Mouse (Mus musculus) lung, embryonic 16.5 days (tissue): ENCODE data around the gene Rpl23a. TPM values are rescaled to one million over a fixed set of nuclear protein-coding genes. Genes with fewer than 3 reads are reported as not detected.

Source experiments
- ATAC-seq: fragments of 200-750 bp; cut with Nextera tagmentation; 2 replicates; pipeline ENCODE4 v1.8.0; 2017; ENCODE audit warnings: low read depth, mild to moderate bottlenecking, moderate library complexity
- H3K27ac ChIP-seq: fragments of 300-500 bp; sonication (generic); 2 replicates; pipeline ENCODE4 v1.5.1; 2014; ENCODE audit warnings: mild to moderate bottlenecking, control low read depth, low read length
- H3K27me3 ChIP-seq: fragments of 300-500 bp; sonication (generic); 2 replicates; pipeline ENCODE4 v1.6.1; 2014; ENCODE audit warnings: low read depth, low read length, mixed read lengths; ENCODE audit not compliant: control insufficient read depth, insufficient read depth
- H3K36me3 ChIP-seq: fragments of 300-500 bp; sonication (generic); 2 replicates; pipeline ENCODE4 v1.6.1; 2014; ENCODE audit warnings: low read length; ENCODE audit not compliant: control insufficient read depth, insufficient read depth
- H3K4me1 ChIP-seq: fragments of 300-500 bp; sonication (generic); replicated peaks from 2 replicates; pipeline ENCODE4 v1.6.1; 2014; ENCODE audit warnings: low read length, mixed read lengths; ENCODE audit not compliant: control insufficient read depth, insufficient read depth
- H3K4me2 ChIP-seq: fragments of 300-500 bp; sonication (generic); 2 replicates; pipeline ENCODE4 v1.6.1; 2014; ENCODE audit warnings: low read depth, low read length, control low read depth
- H3K4me3 ChIP-seq: fragments of 300-500 bp; sonication (generic); 2 replicates; pipeline ENCODE4 v1.5.1; 2014; ENCODE audit warnings: mild to moderate bottlenecking, low read length, control low read depth
- H3K9ac ChIP-seq: fragments of 300-500 bp; sonication (generic); 2 replicates; pipeline ENCODE4 v1.6.1; 2014; ENCODE audit warnings: low read length, control low read depth
- H3K9me3 ChIP-seq: fragments of 300-500 bp; sonication (generic); 2 replicates; pipeline ENCODE4 v1.6.1; 2016; ENCODE audit warnings: low read length; ENCODE audit not compliant: control insufficient read depth
- WGBS: fragments of 180-500 bp; shearing (Covaris S2); extraction: QIAGEN DNeasy Blood & Tissue Kit; methylation state at CpG from one replicate; pipeline ENCODE4 v1.1.7; 2014; 5-methylcytosine and 5-hydroxymethylcytosine counted together
- polyA plus RNA-seq: library from polyadenylated mRNA; unstranded; fragments of >200 nt; fragmentation: Nextera tagmentation; extraction: Ambion mirVana; gene quantifications from 2 replicates; pipeline ENCODE4 v1.2.1, GENCODE M21; 2015

Gene Rpl23a
- polyA plus RNA-seq, 1 experiment from 2014 or later, result 1,426 TPM

DNA sequence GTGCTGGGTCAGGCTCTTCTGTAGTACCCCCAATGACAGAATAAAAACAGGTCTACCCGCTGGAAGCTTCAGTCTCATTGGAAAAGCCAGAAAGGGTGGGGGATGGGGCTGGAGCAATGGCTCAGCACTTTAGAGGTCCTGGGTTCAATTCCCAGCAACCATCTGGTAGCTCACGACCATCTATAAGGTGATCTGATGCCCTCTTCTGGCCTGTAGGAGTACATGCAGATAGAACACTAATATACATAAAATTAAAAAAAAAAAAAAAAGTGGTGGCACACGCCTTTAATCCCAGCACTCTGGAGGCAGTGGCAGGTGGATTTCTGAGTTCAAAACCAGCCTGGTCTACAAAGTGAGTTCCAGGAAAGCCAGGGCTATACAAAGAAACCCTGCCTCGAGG, 12.1 kb downstream of the Rpl23a start:
- Histone ChIP-seq H3K9ac (no peak overlapping the region), H3K4me1 (peaks cover 10% of the 10 kb centered on the region), H3K36me3 (no peaks in the 10 kb centered on the region), H3K9me3 (no peaks in the 10 kb centered on the region), H3K27me3 (no peaks in the 10 kb centered on the region), H3K4me2 (no peak overlapping the region), H3K4me3 (no peak overlapping the region), H3K27ac (no peak overlapping the region)
- no peak for ATAC-seq
- WGBS, result 71% methylated on average over 4 of the region's 4 CpGs

DNA sequence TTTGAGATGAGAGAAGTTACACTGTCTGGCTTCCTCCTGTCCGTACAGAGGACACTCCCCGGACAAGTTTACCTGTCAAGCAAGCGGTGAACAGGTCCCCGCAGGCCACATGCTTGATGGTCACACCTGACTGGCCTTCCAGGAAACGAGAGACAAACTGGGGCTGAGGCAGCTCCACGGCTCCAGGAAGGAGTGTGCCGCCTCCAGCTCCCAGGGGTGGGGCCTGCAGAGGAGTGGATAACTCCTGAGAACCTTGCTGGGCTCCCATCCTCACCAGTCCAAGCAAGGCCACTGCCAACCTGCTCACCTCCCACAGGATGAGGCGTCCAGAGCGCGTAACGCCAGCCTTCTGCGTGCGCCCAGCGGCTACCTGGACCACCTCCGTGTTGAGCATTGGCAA, 13.1 kb downstream of the Rpl23a start:
- Histone ChIP-seq H3K36me3 (no peaks in the 10 kb centered on the region), H3K4me1 (peaks cover 17% of the 10 kb centered on the region), H3K4me3 (no peak overlapping the region), H3K27ac (no peak overlapping the region), H3K4me2 (no peak overlapping the region), H3K9ac (no peak overlapping the region), H3K27me3 (no peaks in the 10 kb centered on the region), H3K9me3 (no peaks in the 10 kb centered on the region)
- ATAC-seq, result no peak
- WGBS, result 76% methylated on average over 15 of the region's 15 CpGs

DNA sequence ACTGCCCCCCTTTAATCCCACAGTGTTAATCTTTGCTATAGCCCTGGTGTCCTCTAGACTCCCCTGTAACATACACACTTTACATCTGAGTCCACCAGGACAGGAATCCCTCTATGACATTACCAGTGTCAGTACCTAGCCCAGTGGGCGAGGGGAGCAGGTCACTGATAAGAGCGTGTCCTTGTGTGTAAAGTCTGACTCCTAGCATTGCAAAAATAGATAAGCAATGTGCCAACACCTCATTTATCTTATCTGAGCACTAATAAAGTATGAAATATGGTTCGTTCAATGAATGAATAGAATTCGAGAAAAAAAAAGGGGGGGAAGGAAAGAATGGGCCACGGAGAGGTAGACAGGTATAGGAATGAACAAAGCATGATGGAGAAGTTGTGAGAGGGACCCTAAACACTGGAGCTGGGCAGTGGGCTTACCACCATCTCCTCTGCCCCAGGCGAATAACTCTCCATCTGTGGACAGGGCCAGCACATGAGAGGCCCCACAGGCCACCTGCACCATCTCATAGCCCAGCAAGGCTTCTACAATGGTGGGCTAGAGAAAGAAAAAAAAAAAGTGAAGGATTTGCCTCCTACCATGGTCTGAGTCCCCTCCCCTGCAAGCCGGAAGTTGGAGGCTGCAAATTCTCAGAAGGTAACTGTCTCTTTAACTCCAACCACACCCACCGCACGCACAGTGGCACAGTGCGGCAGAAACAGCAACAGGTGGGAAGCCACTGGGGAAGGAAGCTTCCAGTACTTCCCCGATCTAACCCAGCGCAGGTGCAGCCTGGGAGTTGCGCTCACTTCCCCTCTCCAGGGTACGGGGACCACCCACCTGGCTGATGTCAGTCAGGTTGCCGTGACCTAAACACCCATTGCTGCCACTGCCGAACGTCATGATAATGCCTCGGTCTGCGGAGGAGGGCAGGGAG, 14.6 kb downstream of the Rpl23a start:
- Histone ChIP-seq H3K4me1 (peaks cover 17% of the 10 kb centered on the region), H3K36me3 (no peaks in the 10 kb centered on the region), H3K27me3 (no peaks in the 10 kb centered on the region), H3K4me2 (no peak overlapping the region), H3K9ac (no peak overlapping the region), H3K4me3 (no peak overlapping the region), H3K27ac (no peak overlapping the region), H3K9me3 (no peaks in the 10 kb centered on the region)
- 44% methylated on average over 19 of the region's 19 CpGs for WGBS
- no peak for ATAC-seq

DNA sequence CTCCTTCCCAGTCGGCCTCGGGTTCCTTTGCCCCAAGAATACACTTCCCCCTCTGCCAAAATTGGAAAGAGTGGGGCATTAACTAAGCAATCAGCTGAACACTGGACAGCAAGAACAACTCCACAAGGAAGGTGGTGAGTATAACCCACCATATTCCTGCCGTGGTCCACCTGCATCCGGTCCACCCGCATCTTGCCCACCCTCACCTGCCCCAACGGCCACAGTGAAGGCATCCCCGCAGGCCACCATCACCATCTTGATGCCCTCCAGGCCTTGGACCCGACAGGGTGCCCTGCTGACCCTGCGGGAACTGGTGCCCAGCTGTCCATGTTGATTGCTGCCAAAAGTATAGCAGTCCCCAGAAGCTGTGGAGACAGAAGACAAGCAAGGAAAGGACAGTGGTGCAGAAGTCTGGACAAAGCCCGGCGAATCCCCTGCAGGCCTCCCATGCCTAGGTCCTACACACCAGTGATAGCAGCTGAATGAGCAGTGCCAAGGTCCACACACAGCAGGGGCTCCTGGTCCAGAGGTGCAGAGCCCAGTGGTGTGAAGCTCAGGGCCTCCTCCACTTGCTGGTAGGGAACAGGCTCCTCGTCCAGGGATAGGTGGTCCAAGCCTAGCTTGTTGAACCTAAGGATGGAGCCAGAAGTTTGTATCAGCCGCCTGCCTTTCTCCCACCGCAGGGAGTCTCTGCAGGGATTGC, 16.0 kb downstream of the Rpl23a start:
- Histone ChIP-seq H3K9me3 (no peaks in the 10 kb centered on the region), H3K27ac (no peak overlapping the region)
- no peak for ATAC-seq

DNA sequence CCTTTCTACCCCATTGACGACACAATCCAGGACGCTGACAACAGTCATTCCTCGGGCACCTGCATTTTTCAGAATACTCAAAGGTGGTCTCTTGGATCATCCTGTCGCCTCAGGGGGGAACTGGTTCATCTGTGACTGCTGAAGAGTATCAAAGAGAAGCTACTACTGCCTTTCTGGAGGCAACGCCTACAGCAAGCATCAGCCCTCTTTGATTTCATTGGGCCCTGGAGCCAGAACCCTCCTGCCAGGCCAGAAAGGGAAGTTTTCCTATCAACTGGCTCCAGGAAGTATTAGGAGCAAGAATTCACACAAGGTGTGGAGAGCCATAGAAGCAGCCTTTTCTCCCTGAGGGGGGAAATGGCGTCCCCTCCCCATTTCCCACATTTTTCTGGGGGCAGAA, 16.7 kb downstream of the Rpl23a start:
- no peak for ATAC-seq
- no peaks in the 10 kb centered on the region for H3K9me3 ChIP-seq
- WGBS, result 67% methylated on average over 6 of the region's 6 CpGs
- no peak overlapping the region; the same call in 1 of the 2 replicates for H3K4me2 ChIP-seq
- H3K36me3 ChIP-seq, result peaks cover 5% of the 10 kb centered on the region
- peak overlapping the region; percentile 99 for H3K27ac ChIP-seq
- no peaks in the 10 kb centered on the region for H3K27me3 ChIP-seq
- peaks cover 33% of the 10 kb centered on the region for H3K4me1 ChIP-seq
- H3K4me3 ChIP-seq, result no peak overlapping the region
- peak overlapping the region; percentile 24 for H3K9ac ChIP-seq

More for the DNA sequence above, 16.0 kb downstream of the Rpl23a start:
- WGBS, result 86% methylated on average over 14 of the region's 14 CpGs
- Histone ChIP-seq H3K4me3 (no peak overlapping the region), H3K27me3 (no peaks in the 10 kb centered on the region), H3K9ac (no peak overlapping the region), H3K4me2 (no peak overlapping the region), H3K36me3 (0 out of 2 replicates have a peak, but pooled peaks cover 2% of the 10 kb centered on the region), H3K4me1 (peaks cover 26% of the 10 kb centered on the region)

DNA sequence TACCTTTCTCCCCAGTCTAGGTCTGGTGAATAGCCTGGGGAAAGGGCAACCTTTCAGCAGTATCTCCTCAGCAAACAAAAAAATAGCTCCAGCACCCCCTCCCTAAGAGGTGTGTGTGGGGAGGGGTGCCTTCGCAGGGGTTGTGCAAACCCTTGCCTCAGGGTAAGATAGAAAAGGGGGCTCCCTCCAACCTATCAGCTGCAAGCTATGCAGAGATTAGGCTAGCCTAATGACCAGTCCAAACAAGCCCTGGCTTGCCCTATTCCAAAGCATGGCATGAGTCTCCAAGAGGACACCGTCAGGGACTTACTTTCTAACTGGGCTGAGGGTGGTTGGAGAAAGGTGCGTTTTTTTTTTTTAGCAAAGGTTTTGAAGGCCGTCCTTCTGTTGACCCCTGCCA, 17.2 kb downstream of the Rpl23a start:
- Histone ChIP-seq H3K4me2 (peak overlapping the region; percentile 88), H3K9me3 (no peaks in the 10 kb centered on the region), H3K4me1 (peaks cover 36% of the 10 kb centered on the region), H3K9ac (peak overlapping the region; percentile 92), H3K27me3 (no peaks in the 10 kb centered on the region), H3K27ac (peak overlapping the region; percentile 99), H3K36me3 (peaks cover 8% of the 10 kb centered on the region), H3K4me3 (peak overlapping the region; percentile 88)
- no peak for ATAC-seq
- 37% methylated on average over 4 of the region's 4 CpGs for WGBS

DNA sequence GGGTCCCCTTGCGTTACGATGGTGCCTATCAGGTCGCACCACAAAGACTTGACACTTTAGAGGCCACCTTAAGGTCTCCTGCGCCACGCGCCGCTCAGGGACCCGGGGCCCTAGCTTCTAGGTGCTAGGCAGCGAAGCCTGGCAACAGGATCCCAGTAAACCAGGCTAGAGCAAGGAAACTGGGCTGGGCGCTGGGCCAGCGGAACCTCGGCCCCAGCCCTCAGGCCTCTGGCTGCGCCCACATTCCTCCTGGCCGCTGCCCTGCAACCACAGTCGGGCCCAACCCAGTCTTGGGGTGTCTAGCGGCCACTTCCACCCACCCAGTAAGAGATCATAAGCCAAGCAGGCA, 17.6 kb downstream of the Rpl23a start:
- Histone ChIP-seq H3K9me3 (no peaks in the 10 kb centered on the region), H3K4me2 (peak overlapping the region; percentile 88), H3K27ac (peak overlapping the region; percentile 99), H3K4me3 (peak overlapping the region; percentile 88), H3K4me1 (peaks cover 36% of the 10 kb centered on the region), H3K27me3 (no peaks in the 10 kb centered on the region), H3K9ac (peak overlapping the region; percentile 92), H3K36me3 (peaks cover 11% of the 10 kb centered on the region)
- peak; percentile 43 for ATAC-seq
- WGBS, result under 1% methylated on average over 16 of the region's 16 CpGs

DNA sequence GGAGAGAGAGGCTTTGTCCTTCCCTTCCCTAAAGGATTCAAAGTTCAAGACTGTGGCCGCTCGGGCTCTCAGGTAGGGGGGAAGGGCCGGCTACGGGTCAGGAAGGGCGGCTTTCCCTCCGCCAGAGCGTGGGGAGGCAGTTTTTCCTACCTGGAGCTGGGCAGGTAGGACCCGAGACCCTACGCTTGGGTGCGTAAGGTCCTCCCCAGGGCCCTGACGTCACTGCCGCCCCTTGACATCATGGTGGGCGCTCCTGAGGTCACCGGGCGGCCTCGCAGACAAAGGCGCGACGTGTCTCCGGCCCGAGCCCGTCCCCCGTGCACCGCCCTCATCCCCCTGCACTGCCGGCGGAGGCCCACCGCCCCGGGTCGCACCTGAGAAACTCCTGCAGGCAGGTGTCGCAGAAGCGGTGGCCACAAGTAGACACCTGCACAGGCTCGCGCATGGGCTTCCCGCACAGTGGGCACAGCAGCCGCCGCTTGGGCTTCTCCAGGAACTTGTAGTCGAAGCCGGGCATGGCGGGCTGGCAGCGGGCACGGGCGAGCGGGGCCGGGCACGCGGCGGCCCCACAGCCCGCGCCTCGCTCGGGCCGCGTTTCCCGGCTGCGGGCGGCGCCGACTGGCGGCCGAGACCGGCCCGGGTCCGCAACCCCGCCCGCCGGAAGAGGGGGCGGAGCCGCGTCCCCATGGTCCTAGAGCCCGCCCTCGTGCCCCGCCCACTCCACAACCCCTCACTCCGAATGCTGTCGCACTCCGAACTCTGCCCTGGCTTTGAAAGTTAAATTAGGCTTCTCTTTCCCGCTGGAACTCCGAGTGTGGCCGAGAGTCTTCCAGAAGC, 18.2 kb downstream of the Rpl23a start, which contains the start of gene Traf4:
Gene Traf4, minus strand, starts transcription at position 666 of the 837 bp plus-strand sequence.
- H3K36me3 ChIP-seq, result peaks cover 17% of the 10 kb centered on the region
- ATAC-seq, result peak; percentile 86
- H3K4me2 ChIP-seq, result peak within 1 kb of the TSS; percentile 88
- peaks cover 36% of the 10 kb centered on the region for H3K4me1 ChIP-seq
- no peaks in the 10 kb centered on the region for H3K27me3 ChIP-seq
- H3K9me3 ChIP-seq, result no peaks in the 10 kb centered on the region
- peak within 1 kb of the TSS; percentile 88 for H3K4me3 ChIP-seq
- H3K27ac ChIP-seq, result peak within 1 kb of the TSS; percentile 99
- under 1% methylated on average over 66 of the region's 78 CpGs for WGBS
- H3K9ac ChIP-seq, result peak within 1 kb of the TSS; percentile 92
